Mouse (Mus musculus): ENCODE data around the gene Nfx1.
"Not testable (repeated sequence)": the region's sequence is repeated elsewhere in the genome, so short reads cannot be mapped to it uniquely, and the experiment has no call there.

Gene Nfx1

GRCm38 (mm10) chr4:40970842-40971701 lies at the start of gene Nfx1:
TSS of gene Nfx1 (plus strand) at chr4:40970906.
- peak; percentile 96 for DNase-seq (ENCODE audit: low spot score)

DNA sequence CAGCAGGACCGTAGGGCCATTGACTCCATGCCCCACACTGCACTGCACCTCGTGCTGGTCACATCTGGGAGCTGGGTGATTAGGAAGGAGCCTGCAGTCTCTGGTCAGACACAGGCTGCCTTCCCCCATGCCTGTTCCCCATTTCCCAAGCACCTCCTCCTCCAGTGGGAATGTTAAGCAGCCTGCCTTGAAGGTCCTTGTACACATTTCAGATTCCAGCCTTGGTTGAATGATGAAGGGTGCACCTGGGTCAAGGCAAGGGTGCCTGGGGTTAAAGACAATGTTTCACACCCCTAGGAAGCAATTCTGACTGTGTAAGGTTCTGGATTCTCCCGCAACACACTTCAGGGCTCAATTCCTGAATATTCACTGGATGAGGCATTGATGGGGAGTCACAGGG lies 49.4 kb upstream of the Nfx1 start:
- DNase-seq (ENCODE audit: low spot score): no peak

GRCm38 (mm10) chr4:40923087-40923651 lies 47.5 kb upstream of the Nfx1 start:
- DNase-seq (ENCODE audit: low spot score): no peak

DNA sequence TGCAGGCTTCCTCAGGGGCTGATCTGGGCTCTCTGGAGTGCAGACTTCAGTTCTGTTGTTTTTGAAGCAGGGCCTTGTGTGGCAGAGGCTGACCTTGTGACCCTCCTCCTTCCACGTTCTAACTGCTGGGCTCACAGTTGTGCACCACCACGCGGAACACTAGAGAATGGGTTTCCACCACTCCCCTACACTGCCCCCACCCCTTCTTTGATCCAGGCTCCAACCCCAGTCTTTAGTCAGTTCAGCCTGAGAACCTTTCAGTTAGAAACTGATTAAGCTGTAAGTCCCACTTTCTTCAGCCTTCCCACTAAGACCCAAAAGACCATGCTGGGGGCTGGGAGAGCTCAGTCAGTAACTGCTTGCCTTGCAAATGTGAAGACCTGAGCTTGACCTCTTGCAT lies 45.1 kb upstream of the Nfx1 start:
- DNase-seq (ENCODE audit: low spot score): no peak

- DNase-seq (ENCODE audit: low spot score): no peak
These were observed 41.7 kb upstream of the Nfx1 start for GRCm38 (mm10) chr4:40929046-40929445.

GRCm38 (mm10) chr4:40933694-40934093 lies 37.0 kb upstream of the Nfx1 start:
- DNase-seq (ENCODE audit: low spot score): no peak

DNA sequence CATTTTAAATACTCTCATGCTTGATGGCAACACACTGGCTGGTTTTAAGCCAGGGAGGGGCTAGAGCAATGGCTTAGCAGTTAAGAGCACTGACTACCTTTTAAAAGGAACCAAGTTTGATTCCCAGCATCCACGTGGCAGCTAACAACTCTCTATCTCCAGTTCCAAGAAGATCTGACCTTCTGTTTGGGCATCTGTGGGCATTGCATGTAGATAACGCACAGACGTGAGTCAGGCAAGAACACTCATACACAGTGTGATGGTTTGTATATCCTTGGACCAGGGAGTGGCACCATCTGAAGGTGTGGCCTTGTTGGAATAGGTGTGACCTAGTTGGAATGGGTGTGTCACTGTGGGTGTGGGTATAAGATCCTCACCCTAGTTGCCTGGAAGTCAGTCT lies 36.3 kb upstream of the Nfx1 start:
- DNase-seq (ENCODE audit: low spot score): not testable (repeated sequence)

- peak; percentile 95 for DNase-seq (ENCODE audit: low spot score)
These were observed 34.4 kb upstream of the Nfx1 start for GRCm38 (mm10) chr4:40936175-40936839.

GRCm38 (mm10) chr4:40938793-40939192 lies 31.9 kb upstream of the Nfx1 start:
- no peak for DNase-seq (ENCODE audit: low spot score)

DNA sequence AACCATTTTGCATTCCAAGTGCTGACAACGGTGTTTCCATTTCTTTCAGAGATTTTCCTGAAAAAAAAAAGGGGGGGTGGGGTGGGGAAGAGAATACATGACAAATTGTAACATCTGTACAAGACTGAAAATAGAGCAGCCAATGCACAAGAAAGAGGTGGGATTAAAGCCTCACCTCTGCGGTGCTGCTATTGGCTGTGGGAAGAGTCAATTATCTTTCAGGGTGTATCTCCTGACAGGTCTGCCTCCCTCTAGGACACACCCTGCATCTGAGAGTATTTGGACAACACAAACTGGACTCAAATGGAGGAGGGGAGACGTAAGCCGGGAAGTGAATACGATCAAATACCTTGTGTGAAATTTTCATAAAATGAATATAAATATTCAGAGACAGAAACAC lies 27.1 kb upstream of the Nfx1 start:
- no peak for DNase-seq (ENCODE audit: low spot score)

GRCm38 (mm10) chr4:40946516-40947121 lies 24.1 kb upstream of the Nfx1 start:
- DNase-seq (ENCODE audit: low spot score): no peak

DNA sequence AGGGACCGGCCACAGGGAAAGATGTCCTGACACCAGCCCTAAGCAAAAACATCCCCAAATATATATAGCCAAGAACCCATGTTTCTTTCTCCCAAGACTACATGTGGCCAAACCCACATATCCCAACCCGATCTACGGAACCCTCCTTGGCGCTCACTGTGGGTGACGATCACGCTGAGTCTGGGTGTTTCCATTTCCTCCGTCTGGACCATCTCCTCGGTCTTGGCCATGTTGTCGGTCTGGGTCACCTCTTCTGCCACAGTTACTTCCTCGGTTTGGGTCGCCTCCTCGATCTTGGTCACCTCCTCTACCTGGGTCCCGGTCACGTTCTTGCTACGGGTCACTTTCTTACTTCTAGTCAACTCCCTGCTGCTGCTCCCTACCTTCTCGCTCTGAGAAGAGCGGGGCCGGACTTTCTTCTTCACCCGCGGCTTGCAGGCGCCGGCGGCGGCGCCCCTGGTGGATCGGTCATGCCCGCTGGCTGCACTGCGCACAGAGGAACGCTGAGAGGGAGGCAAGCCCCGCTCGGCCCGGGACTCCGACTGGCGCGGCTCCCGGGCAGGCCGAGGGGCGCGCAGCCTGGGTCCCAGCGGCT lies 23.0 kb upstream of the Nfx1 start:
- DNase-seq (ENCODE audit: low spot score): peak; percentile 46

DNA sequence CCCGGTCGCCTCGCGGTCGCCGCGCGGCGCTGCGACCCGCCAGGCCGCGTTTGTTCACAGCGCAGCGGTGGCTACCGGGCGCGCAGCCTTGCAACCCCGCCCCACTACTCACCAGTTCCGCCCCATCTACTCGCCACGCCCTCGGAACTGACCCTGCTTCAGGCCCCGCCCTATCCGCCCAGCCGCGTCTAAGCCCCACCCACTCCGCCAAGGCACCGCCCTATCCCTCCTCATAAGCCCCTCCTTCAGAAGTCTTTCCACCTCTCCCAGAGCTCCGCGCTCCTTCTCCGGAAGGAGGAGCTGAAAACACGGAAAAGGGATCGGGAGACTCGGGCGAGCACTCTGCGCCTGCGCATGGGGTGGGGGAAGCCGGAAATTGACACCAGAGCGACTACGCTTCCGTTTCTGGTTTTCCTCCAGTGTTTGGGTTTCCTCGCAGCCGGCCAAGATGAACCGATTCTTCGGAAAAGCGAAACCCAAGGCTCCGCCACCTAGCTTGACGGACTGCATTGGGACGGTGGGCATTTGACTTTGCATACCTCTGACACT lies 22.5 kb upstream of the Nfx1 start, which contains the start of the genes Bag1 and Chmp5:
TSS of gene Bag1 (minus strand) at position 135 of the 549 bp plus-strand sequence.
TSS of gene Chmp5 (plus strand) at position 248 of the 549 bp plus-strand sequence.
- DNase-seq (ENCODE audit: low spot score): peak; percentile 99

GRCm38 (mm10) chr4:40953521-40953920 lies 17.2 kb upstream of the Nfx1 start:
- DNase-seq (ENCODE audit: low spot score): no peak

GRCm38 (mm10) chr4:40955942-40956341 lies 14.8 kb upstream of the Nfx1 start:
- DNase-seq (ENCODE audit: low spot score): no peak

DNA sequence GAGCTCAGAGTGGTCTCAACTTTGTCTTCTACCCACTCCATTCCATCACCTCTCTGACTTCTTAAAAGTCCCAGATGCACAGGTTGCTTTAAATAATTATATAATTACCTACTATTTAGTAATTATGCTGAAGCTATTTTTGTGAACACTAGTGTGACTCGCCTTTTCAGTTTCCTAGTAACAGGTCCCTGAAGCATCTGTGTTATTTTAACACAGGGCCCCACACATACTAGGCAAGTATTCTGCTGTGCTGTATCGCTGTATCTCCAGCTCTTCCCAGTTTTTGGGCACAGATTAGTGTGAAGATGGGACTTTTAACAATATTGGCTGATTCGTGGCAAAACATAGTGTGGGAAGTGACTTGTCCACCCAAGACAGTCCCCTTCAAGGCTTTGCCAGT lies 7.2 kb upstream of the Nfx1 start:
- DNase-seq (ENCODE audit: low spot score): no peak

DNA sequence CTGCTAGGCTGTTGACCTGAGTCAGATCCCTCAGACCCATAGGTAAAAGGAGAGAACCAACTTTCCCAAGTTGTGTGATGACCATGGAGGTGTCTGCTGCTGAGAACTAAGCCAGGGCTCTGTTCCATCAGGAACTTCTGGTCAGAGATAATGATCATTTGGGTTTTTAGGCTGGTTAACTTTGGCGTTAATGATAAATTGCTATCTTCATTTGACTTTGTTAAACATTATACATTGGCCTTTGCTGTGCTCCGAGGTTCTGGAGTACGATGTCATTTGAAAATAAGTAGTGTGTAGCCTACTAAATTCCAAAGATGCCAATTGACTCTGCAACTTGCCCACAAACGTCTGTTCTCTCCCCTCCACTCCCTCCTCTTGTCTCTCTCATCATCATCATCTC lies 1.5 kb upstream of the Nfx1 start:
- DNase-seq (ENCODE audit: low spot score): no peak

- DNase-seq (ENCODE audit: low spot score): peak; percentile 22
These were observed 720 bp upstream of the Nfx1 start for GRCm38 (mm10) chr4:40969781-40970591.

DNA sequence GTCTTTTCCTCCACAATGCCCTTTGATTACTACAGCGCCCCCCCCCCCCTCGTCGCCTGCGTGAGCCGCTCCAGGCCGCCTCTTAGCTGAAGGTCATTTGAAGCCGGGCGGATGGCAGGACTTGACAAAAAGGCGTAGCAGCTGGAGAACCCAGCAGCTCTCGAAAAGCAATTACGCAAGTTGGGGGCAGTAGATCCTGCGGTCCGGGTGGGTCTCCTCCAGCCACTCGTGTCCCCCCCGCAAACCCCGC lies 189 bp upstream of the Nfx1 start:
- no peak for DNase-seq (ENCODE audit: low spot score)

DNA sequence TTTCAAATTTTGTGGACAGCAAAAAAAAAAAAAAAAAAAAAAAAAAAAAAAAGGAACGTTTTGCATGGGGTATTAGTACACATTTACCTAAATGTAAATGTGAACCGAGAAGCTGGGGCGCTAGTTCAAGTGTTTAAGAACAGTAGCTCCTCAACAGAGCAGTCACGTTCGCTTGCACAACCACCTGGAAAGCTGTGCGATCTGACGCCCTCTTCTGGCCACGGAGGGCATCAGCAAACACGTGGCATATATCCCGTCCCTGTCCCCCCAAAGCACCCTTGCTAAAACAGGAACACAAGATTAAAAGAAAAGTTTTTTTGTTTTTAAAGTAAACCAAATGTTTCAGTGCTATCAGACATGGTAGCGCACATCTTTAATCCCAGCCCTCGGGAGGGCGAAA lies 1.0 kb downstream of the Nfx1 start:
- DNase-seq (ENCODE audit: low spot score): peak; percentile 40

DNA sequence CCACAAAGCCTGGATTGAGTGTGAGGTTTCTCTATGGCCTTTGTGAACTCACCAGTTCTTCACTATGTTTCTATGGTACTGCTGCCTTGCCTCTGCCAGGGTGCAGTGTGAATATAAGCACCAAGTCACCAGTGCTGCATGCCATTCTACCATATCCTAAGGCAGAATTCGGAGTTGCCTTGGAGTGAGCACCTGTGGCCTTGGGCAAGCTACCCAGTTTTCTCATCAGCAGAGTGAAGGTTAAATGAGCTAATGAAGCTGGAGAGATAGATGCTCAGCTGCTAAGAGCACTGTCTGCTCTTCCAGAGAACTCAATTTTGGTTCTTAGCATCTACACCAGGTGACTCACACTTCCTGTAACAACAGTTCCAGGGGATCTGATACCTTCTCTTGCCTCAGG lies 3.3 kb downstream of the Nfx1 start:
- DNase-seq (ENCODE audit: low spot score): no peak

All from adipocyte (in vitro differentiated cells).